Mouse (Mus musculus) T-helper 2 cell (primary cell): ENCODE measurements around the gene Pax2.

Experiments used
- in situ Hi-C: fragments of 300-600 bp; cut with MboI, MseI; formaldehyde crosslinking; loops from one replicate; pipeline ENCODE4 v1.15.1; 2025; ENCODE audit warnings: high pct_unique_total_duplicates

Pax2 gene

DNA sequence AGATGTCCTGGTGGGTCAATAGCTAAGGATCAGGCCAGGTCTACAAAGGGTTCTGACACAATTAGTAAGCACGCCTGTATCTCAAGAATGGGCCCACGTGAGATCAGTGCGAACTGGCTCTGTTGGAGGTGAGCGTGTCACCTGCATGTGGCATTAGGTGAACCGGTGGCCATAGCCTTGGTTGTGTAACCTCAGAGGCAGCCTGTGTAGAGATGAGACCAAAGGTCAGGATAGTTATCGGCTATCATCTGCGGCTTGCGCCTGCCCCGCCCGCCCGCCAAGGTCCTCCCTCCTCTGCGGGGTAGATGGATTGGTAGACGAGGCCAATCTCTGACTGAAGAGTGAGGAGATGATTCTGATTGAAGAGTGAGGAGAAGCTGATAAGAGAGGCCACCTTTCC, 15.7 kb downstream of the Pax2 start:
- in situ Hi-C loops = loop anchor here (10.0 kb wide), 1 partner anchor 843 kb away; no protein-coding TSS in a partner anchor

DNA sequence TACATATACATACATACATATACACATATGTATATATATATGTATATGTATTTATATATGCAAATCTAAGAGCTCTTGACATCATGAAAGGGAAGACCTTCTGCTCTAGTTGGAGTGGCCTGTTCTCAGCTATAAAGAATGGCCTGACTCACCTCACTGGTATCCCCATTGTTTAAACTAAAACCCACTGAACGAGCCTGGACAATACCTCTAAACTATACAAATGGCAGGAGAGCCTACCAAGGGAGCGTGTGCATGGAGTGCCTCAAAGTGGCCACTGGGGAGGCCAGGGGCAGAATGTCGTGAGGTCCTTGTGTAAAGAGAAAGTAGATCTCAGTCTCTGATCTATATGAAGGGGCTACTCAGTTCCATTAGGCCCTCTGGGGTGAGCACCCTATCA, 26.1 kb downstream of the Pax2 start:
- in situ Hi-C loops = no loop called here

DNA sequence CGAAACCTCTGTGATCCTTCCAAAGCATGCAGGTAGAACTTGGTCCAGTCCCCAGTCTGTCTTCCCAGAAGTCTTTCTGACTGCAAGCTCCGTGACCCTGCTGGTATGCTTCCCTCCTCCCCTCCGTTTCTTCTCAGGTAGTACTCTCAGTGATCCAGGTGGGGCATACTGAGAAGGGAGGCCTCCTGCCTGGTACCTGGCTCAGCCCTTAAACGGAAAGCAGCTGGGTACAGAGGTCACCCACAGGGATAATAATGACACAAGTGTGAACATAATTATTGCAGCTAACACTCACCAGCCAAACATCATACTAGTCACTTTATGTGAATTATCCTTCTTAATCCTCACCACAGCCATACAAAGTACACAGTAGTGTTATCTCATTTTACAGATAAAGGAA, 28.5 kb downstream of the Pax2 start:
- in situ Hi-C loops = no loop called here

DNA sequence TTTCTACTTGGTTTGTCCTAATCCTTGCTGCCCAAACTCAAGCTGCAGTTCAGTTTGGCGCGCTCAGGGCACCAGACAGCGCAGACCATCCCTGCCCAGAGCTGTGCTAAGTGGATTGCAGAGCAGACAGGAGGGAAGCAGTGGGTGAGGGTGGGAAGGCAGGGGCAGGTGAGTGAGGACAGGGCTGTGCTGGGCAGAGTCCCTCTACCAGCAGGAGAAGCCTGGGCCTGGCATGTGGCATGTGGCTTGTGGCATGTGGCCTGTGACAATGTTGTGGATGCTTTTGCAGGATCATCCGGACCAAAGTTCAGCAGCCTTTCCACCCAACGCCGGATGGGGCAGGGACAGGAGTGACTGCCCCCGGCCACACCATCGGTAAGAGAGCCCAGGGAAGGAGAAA, 32.6 kb downstream of the Pax2 start:
- in situ Hi-C loops = no loop called here

DNA sequence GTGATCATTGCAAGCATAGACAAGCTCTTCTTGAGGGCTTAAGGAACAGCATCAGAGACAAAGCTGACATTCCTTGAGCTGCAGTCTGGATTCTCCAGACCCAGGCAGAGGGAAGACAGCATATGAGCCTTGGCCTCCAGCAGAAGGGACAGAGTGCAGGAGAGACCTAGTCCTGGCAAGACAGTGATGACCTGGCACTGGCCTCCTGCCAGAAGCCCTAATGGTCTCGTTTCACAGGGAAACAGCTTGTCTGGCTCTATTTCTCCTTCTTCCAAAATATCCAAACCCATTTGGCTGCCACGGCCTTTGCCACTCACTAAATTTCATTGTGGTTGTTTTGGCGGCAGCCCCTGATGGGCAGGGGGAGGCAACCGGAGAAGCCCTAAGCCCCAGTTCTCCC, 36.1 kb downstream of the Pax2 start:
- in situ Hi-C loops = no loop called here

DNA sequence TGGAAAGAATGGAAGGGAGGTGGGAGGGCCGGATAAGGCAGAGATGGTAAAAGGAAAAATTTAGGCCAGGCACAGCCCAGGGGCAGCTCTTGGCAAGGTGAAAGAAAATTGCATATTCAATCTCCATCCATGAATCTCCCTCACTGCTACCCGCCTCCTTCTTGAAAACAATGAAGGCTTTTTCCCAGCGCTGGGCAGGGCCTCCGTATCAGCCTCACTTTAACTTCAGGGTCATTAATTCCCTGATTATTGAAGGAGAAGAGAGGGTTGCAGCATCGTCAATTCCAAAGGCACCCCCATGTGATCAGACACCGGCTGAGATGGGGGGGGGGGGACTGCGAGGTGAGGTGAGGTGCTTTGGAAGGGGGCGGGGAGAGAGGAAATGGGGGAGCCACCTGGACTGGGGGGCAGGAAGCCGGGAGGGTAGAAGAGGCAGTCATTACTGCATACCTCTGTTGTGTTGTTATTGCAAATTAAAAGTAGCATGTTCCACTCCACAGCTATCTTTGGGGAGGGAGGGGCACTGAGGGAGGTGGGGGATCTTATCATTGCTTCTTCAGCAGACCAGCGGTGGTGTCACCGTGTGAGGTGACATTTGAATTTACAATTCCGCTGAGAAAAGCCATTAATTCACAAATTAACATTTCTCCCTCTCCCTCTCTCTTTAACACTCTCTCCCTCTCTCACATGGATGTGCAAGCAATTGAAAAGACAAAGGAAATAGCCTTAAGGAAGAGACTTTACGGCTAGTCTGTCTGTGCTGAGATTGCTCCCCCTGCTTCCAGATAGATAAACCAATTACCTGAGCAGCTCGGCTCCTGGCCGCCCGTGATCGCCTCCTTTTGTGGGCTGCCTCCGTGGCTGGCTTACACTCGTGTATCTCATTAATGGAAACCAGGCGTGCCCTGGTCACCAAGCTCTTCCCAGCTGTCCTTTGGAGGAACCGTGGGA, 41.5 kb downstream of the Pax2 start:
- in situ Hi-C loops = no loop called here

DNA sequence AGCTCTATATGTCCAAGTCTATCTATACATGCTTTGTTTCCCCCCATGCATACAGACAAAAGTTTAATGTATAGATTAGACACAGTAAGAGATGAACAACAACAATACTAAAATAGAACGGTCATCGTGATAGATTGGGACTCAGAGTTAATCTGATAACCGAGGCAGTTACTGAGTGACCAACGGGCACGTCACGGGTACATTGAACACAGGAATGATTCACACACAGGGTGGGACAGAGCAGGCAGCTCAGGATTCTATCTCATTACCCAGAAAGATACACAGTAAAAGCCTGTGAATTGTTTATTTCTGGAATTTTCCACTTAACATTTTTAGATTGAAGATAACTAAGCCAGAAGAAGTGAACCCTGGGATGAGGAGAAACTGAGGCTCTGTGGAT, 42.9 kb downstream of the Pax2 start:
- in situ Hi-C loops = no loop called here

DNA sequence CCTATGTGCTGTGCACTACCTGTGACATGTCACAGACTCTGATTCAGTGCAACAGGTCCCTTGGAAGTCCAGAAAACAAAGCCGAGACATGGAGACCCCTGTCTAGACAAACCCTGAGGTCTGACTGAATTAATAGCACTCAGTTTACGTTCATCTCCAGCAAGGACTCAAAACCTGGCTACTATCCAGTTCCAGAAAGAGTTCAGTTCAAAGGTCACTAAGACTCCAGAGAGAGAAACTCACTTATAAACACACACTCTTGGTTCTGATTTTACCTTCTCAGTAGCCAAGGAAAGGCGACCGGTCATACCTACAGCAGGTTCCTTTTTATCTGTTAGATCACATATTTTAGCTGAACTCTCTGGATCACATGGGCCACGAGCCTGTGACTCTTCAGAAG, 43.3 kb downstream of the Pax2 start:
- in situ Hi-C loops = no loop called here

DNA sequence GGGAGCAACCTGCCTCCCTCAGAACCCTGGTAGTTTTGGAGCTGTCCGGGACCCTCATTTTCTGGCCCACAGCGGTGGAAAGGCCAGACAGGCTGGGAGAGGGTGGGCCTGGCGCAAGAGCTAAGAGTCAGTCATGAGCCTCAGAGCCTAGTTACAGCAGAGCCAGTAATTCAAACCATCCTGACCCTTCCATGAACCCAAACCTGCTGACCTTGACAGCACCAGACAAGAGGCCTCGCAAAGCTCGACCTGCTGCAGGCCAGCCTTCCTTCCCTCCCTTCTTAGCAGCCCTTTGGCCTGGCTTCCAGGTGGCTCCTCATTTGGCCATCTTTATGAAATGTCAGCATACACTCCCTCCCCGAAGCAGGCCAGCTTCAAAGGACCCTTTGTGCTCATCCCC, 44.5 kb downstream of the Pax2 start:
- in situ Hi-C loops = loop anchor here (25.0 kb wide), 2 partner anchors 1963 to 2012 kb away; no protein-coding TSS in a partner anchor

DNA sequence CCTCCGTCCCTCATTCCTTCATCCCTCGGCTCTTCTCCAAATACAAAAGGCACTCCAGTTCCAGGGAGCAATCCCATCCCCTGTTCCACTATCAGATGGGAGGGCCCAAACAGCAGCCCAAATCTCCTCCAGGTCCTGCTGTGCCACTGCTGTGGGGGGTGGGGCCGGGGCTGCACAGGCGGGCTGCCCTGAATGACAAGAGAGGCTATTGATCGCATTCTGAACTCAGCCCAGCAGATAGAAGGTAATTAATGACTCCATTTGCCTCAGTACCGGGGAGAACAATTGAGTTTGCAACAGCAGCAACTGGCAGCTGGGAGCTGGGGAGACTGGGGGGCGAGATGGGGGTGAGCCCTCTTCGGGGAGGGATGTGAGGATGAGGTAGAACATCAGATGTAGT, 52.9 kb downstream of the Pax2 start:
- in situ Hi-C loops = loop anchor here (25.0 kb wide), 2 partner anchors 1971 to 2004 kb away; no protein-coding TSS in a partner anchor

DNA sequence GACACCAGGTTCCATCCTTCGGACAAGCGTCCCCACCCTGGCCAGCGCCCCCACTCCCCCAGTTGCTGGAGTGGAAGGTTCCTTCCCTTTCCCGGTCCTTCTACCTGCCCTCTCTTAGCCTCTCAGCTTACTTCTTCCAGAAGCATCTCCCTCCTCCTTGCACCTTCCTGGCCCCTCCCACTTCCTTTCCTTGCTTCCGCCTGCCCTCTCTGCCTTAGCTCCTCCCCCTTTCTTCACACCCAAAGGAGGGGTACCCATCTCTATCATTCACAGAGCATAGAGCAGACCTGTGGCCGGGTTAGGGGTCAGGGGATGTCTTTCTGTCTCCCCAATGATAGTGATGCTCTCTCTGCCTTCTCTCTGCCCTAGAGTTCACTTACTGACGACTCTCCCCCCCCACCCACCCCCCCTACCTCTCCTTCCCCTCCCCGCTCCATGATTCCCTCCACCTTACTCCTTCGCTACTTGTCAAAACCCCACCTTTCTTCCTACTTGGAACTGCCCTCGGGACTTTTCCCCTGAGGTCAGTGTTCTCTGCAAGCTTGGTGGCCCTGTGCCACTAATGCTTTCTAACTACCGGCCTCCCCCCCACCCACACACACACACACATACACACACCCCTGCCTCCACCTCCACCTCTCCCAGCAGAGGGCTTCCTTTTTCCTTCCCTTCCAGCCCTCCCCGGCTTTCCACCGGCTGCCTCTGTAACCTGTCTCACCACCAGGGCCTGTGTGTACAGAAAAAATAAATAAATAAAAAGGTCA, 57.0 kb downstream of the Pax2 start:
- in situ Hi-C loops = loop anchor here (25.0 kb wide), 2 partner anchors 1976 to 1999 kb away; no protein-coding TSS in a partner anchor

DNA sequence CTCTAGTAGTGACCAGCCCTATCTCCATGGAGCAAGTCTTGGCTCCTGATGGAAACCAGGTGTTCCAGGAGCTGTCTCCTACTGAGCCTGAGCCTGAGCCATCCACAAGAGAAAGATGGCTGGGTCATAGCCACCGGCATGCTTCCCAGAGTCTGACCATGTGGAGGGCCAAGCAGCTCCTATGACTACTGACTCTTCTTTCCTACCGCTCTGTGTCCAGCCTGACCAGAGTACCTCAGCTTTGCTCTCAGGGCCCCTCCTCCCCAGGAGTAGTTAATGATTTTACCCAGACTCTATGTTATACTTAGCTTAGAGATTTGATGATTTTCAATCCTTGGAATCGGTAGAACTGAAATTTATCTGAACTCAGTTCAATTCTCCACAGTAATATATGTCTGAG, 59.3 kb downstream of the Pax2 start:
- in situ Hi-C loops = loop anchor here (25.0 kb wide), 2 partner anchors 1978 to 1997 kb away; no protein-coding TSS in a partner anchor

DNA sequence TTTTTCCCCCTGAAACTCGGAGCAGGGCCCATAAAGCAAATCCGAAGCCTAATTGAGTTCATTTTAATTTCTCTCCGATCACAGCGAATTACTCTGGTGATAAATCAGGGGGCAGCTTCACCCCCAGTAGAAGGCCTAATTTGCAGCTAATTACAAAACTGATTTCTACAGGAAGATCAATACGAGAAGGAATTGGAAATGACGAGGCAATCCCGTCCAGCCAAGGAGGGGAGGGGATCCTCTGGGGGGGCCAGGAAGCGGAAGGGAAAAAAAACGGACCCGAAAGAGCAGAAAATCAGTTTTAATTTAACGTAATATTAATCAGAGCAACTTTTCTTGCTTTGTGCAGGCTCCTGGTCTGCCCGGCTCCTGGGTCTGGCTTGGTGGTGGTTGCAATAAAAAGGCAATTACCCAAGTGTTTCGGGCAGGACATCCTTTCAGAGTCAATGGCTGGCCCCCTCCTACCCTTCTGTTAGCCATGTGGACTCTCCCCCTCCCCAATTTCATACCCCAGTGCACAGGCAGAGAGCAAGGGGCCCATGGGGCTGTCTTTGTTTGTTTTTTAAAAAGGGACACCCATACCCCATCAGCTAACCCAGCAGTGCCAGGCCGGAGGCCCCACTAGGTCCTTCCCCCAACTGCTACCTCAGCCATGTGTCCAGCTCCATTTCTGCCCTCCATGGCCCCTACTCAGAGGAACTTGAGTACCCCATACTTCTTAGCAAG, 61.7 kb downstream of the Pax2 start:
- in situ Hi-C loops = loop anchor here (25.0 kb wide), 2 partner anchors 1980 to 1995 kb away; no protein-coding TSS in a partner anchor

DNA sequence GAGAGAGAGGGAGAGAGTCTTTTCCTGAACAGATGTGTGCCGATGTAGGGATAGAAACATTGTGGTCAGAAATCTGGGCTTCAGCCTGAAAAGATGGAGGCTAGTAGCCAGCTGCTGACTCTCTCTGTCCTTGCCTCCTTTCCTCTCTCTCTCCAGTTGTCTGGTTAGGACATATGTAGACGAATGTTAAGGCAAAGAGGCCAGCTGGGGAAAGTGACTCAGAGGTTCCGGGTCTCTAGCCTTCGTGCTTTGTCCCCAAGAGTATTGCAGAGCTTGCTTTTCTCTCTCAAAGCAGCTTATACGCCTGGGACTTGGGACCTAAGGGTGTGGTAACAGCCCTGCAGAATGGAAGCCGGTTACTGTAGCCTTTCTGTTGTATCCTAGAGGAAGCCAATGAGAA, 62.8 kb downstream of the Pax2 start:
- in situ Hi-C loops = loop anchor here (25.0 kb wide), 2 partner anchors 1981 to 1994 kb away; no protein-coding TSS in a partner anchor

DNA sequence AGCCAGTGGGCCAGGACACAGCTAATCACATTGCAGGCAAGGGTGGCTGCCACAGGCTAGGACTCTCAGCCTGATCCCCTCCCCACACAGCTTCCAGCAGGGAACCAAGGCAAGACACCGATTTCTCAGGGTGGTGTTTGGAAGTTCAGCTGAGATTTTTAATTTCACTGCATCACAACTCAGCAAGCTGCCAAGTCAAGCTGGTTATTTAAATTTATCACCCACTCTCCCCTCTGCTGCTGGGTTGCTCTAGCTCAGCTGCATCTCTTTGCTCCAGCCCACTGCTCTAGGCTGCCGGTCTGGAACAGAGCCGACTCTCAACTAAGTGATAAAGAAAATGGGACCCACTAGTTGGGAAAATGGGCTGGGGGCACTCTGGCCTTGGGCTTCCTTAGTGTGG, 65.7 kb downstream of the Pax2 start:
- in situ Hi-C loops = loop anchor here (25.0 kb wide), 2 partner anchors 1984 to 1991 kb away; no protein-coding TSS in a partner anchor

DNA sequence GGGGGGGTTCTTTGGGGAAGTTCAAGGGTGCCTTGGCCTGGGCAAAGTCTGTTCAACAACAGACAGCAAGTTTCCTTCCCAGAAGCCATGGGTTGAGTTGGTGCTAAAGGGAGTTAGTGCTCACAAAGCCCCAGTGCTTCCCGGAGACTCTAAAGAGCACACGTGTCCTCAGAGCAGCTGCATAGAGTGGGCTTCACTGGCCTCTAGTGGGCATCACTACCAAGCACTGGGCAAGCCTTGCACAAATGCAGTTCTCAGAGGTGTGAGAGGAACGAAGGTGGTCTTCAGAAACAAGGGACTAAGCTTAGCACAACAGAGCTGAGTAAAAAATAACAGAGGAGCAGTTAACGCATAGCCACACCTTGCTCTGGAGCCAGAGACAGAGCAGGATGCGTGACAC, 66.5 kb downstream of the Pax2 start:
- in situ Hi-C loops = loop anchor here (25.0 kb wide), 2 partner anchors 1985 to 1990 kb away; no protein-coding TSS in a partner anchor

DNA sequence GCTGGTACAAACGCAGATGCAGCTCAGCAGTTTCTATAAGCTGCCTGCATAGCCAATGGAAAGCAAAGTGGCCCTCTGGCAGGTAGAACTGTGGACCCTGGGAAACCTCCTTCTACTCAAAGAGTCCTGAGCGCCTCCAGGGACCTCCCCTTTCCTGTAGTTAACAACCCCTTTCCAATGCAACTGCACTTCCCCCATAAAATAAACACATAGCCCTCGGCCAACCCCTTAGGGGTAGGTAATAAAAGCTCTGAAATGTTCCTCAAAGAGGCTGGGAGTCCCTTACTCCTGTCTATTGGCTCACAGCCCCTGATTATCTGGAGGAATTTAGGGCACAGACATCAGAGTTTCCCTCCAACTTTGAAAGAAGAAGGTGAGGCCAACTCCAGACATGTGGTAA, 67.8 kb downstream of the Pax2 start:
- in situ Hi-C loops = loop anchor here (25.0 kb wide), 2 partner anchors 1986 to 1989 kb away; no protein-coding TSS in a partner anchor

DNA sequence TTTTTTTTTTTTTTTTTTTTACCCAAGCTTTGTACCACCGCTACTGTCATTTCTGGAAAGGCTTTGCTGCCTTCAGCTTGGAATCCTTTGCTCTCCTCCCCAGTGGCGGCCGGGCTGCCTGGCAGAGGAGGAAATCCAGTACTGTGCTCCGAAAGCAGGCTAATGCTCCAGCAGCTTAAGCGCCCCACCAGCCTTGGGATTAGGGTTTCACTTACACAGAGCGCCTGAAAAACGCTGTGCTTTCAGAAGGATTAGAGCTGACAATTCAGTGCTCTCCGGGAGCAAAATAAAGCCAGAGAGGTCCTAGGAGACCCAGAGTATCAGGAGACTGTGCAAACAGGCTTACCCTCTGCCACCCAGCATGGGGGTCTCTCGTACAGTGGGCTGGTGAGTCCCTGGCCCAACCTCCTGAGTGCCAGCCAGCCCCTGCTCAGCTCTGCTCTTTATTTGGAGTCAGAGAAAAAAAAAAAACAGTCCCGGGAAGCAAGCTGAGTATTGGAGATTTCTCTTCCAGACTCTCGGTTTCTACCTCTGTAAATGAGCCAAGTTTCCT, 69.4 kb downstream of the Pax2 start:
- in situ Hi-C loops = no loop called here

DNA sequence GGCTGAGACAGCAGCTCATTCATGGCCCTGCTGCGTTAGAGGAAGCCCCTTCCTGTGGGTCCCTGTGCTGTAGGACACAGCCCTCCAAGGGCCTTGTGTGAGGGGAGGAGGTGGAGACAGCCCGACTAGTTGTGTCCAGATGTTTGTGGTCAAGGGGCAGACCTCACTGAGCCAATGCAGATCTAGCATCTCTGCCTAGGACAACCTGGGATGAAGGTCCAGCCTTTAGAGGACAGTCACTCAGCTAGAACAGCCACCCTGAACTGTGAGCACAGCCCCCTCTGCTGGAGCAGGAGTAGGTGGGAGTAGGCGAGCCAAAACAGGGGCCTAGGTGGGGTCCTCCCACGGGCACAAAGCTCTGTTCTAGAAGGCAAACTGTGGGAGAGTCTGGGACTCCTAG, 70.0 kb downstream of the Pax2 start:
- in situ Hi-C loops = no loop called here

DNA sequence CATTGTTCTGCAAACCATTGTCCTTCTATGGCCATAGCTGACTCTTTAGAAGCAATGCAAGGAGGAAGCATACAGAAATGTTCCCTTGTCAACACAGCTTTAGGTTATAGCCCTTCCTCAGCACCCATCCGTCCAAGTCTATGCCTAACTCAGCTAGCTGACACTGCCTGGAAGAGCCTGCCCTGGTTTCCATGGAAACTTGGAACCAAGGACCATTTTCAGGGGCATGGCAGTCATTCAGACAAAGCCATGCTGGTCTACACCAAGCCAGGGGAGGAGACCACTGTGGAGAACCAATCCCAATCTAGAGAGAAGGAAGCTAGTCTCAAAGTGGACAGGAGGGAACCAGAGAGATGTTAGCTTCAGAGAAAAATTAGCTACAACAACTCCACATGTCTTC, 77.5 kb downstream of the Pax2 start:
- in situ Hi-C loops = no loop called here
